Mouse (Mus musculus) embryonic fibroblast, embryonic 13.5 days (primary cell): ENCODE results near the gene Mmd.

ENCODE experiments used
- CTCF ChIP-seq: IDR thresholded peaks from 2 replicates; pipeline ENCODE4 v1.5.1; 2011; ENCODE audit warnings: mild to moderate bottlenecking, control low read depth, low read length, moderate library complexity, borderline replicate concordance; ENCODE audit not compliant: insufficient read depth
- POLR2A ChIP-seq: IDR thresholded peaks from 2 replicates; pipeline ENCODE4 v1.6.1; 2011; ENCODE audit warnings: low read depth, mild to moderate bottlenecking, control low read depth, low read length, moderate library complexity

- no peak for TF ChIP-seq CTCF
- no peak for TF ChIP-seq POLR2A
These were observed 10.6 kb downstream of the Mmd start for GRCm38 (mm10) chr11:90259826-90260225.
